In the genomic region with DNA sequence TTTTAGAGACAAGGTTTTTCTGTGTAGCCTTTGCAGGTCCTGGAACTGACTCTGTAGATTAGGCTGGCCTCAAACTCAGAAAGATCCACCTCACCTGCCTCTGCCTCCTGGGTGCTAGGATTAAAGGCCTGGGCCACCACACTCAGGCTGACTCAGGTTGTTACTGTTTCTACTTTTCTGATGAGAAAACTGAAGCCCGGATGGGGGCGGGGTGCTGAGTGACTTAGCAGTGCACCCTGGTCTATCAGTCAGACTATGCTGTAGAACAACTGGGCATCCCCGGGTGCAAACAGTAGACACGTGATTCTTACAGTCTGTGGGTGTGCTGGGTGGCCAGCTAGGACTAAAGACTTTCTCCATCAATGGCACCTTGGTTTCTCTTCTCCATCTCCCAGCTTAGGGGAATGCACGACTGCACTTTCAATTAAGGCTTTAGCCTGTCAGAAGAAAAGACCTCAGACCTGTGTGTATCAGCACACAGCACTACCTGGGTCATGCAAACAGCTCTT, we compare ENCODE assay signal across 21 mouse cellular contexts.
"Had no signal": no experiment of that assay in that cellular context is flagged by ENCODE, and none has a peak within 500 bp of the region (broad histone marks: within the 10 kb centered on the region; RNA-seq: fewer than 3 reads in every experiment).

No protein-coding gene starts in this region.

- H3K9ac ChIP-seq: liver, embryonic 13.5 days; lung, embryonic 14.5 days; midbrain, embryonic 13.5 days; neural tube, embryonic 12.5 days; neural tube, embryonic 15.5 days had no signal

- DNase-seq: kidney, adult 2 months; kidney, postnatal 25 days; layer of hippocampus, postnatal 36 days; liver, embryonic 13.5 days; lung, embryonic 14.5 days; right cerebral cortex, adult 18-20 months; right cerebral cortex, postnatal 14 days; right cerebral cortex, postnatal 4 days; thymus, adult 18-20 months; thymus, postnatal 36 days had no signal

- H3K27ac ChIP-seq: kidney, postnatal 0 days; left cerebral cortex, adult 2 months; liver, embryonic 13.5 days; macrophage; midbrain, embryonic 10.5 days; midbrain, embryonic 13.5 days; neural tube, embryonic 12.5 days; neural tube, embryonic 15.5 days; stomach, postnatal 0 days had no signal

- ATAC-seq: intestine, postnatal 0 days; lung, postnatal 0 days; midbrain, embryonic 13.5 days had no signal

- H3K36me3 ChIP-seq: liver, embryonic 13.5 days; midbrain, embryonic 10.5 days; midbrain, embryonic 13.5 days; neural tube, embryonic 12.5 days; neural tube, embryonic 15.5 days had no signal

- H3K4me2 ChIP-seq: lung, embryonic 14.5 days; midbrain, embryonic 13.5 days; neural tube, embryonic 12.5 days; neural tube, embryonic 15.5 days had no signal

- H3K9me3 ChIP-seq: liver, embryonic 13.5 days; megakaryocyte, embryonic 14.5 days; midbrain, embryonic 10.5 days; midbrain, embryonic 13.5 days; neural tube, embryonic 12.5 days; neural tube, embryonic 15.5 days had no signal

- H3K27me3 ChIP-seq: neural tube, embryonic 15.5 days had no signal

- H3K4me3 ChIP-seq: left cerebral cortex, adult 2 months; liver, embryonic 13.5 days; midbrain, embryonic 10.5 days; midbrain, embryonic 13.5 days; neural tube, embryonic 12.5 days; neural tube, embryonic 15.5 days had no signal
